Mouse (Mus musculus) olfactory bulb, adult 2 months (tissue): ENCODE results near the gene Parp11.

Experiments used
- CTCF ChIP-seq: fragments of 200-500 bp; IDR thresholded peaks from 2 replicates; pipeline ENCODE4 v1.5.1; 2012; ENCODE audit warnings: low read depth, mild to moderate bottlenecking, low read length, moderate library complexity; ENCODE audit not compliant: insufficient read depth
- POLR2A ChIP-seq: fragments of 200-500 bp; IDR thresholded peaks from 2 replicates; pipeline ENCODE4 v1.6.1; 2012; ENCODE audit warnings: mild to moderate bottlenecking, low read depth, low read length, moderate library complexity; ENCODE audit not compliant: insufficient read depth

- no peak for TF ChIP-seq CTCF
- no peak for TF ChIP-seq POLR2A
These were observed 87.1 kb downstream of the Parp11 start for GRCm38 (mm10) chr6:127533766-127534165.
